In the genomic region with DNA sequence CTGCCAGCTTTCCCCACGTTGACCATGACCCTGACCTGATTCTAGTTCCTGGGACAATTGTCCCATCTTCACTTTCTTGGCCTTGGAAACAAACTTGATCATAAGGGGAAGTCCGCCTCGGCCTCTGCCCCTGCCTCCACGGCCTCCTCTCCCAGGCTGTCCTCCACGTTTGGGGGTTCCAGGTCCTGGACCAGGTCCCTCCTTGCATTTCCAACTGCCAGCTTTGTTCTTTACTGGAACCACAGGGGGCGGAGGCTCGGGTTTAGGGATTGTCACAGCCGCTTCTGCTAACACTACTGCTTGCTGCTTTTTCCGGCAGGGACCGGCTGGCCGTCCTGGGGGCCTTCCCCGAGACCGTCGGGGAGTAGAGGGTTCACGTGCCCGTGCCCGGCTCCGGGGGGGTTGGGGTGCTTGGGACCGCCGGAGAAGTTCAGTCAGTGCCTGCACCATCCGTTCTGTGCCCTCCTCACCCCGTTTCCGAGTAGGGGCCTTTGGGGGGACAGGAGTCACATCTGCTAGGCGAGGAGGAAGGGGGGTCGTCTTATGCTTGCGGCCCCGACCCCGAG, we compare ENCODE assay signal across 11 mouse cellular contexts. TPM values are rescaled to one million over a fixed set of nuclear protein-coding genes. Genes with fewer than 3 reads are reported as not detected.
DNase-seq lines count a peak whose midpoint lies in the region; ATAC-seq and TF ChIP-seq lines count a peak whose summit lies in the region.
"Had no signal": no experiment of that assay in that cellular context is flagged by ENCODE, and none has a peak within 500 bp of the region (broad histone marks: within the 10 kb centered on the region; RNA-seq: fewer than 3 reads in every experiment).

No protein-coding gene starts in this region.

- peaks cover 53% of the 10 kb centered on the region for H3K36me3 ChIP-seq in heart, embryonic 14.5 days (ENCODE audit: control insufficient read depth, insufficient read depth, low read length)
- H3K36me3 ChIP-seq in heart, adult 2 months (ENCODE audit: control insufficient read depth, insufficient read depth, low read length), result no peaks in the 10 kb centered on the region
- peaks cover 52% of the 10 kb centered on the region for H3K36me3 ChIP-seq in hindbrain, embryonic 12.5 days
- peaks cover 53% of the 10 kb centered on the region for H3K36me3 ChIP-seq in midbrain, embryonic 13.5 days

- H3K4me2 ChIP-seq in heart, embryonic 14.5 days (ENCODE audit: low read length), result peak overlapping the region; percentile 97
- peak overlapping the region; percentile 86 for H3K4me2 ChIP-seq in hindbrain, embryonic 12.5 days (replicated peaks)
- peak overlapping the region; percentile 80 for H3K4me2 ChIP-seq in midbrain, embryonic 13.5 days (replicated peaks)

- no peak overlapping the region for H3K9ac ChIP-seq in heart, embryonic 14.5 days (ENCODE audit: low read length)
- H3K9ac ChIP-seq in heart, adult 2 months (ENCODE audit: low read depth, low read length), result no peak overlapping the region
- H3K9ac ChIP-seq in hindbrain, embryonic 12.5 days, result peak overlapping the region; percentile 99
- peak overlapping the region; percentile 99 for H3K9ac ChIP-seq in midbrain, embryonic 13.5 days (replicated peaks)

- DNase-seq in heart, adult 2 months, result no peak
- no peak for DNase-seq in left cerebral cortex, postnatal 4 days
- no peak for DNase-seq in lung, adult 2 months
- DNase-seq in urinary bladder, postnatal 25 days (ENCODE audit: low spot score), result no peak
- DNase-seq: spleen, adult 18-20 months had no signal

- no peaks in the 10 kb centered on the region for H3K9me3 ChIP-seq in heart, embryonic 14.5 days (ENCODE audit: control insufficient read depth, low read length)
- H3K9me3 ChIP-seq in hindbrain, embryonic 12.5 days (replicated peaks), result no peaks in the 10 kb centered on the region
- no peaks in the 10 kb centered on the region for H3K9me3 ChIP-seq in midbrain, embryonic 13.5 days

- peaks cover 3 to 15% of the 10 kb centered on the region in 2 experiments; a peak in 3 of 4 replicates for H3K4me1 ChIP-seq in heart, embryonic 14.5 days (ENCODE audit: control insufficient read depth in 2 of 2, insufficient read depth in 2 of 2, low read length in 2 of 2)
- H3K4me1 ChIP-seq in heart, adult 2 months (ENCODE audit: control insufficient read depth, insufficient read depth, low read length), result no peaks in the 10 kb centered on the region
- peaks cover 1% of the 10 kb centered on the region; the same call in 1 of the 2 replicates for H3K4me1 ChIP-seq in cortical plate, adult 2 months (ENCODE audit: control insufficient read depth, insufficient read depth, low read length)
- peaks cover 23% of the 10 kb centered on the region for H3K4me1 ChIP-seq in hindbrain, embryonic 12.5 days
- peaks cover 23% of the 10 kb centered on the region for H3K4me1 ChIP-seq in midbrain, embryonic 13.5 days (replicated peaks)
- H3K4me1 ChIP-seq in lung, adult 2 months (ENCODE audit: control insufficient read depth, insufficient read depth, low read length), result peaks cover 11% of the 10 kb centered on the region; the same call in 1 of the 2 replicates

- TF ChIP-seq POLR2A in heart, adult 2 months (IDR thresholded peaks at IDR 0.05; ENCODE audit: insufficient read depth, low read depth, low read length), result no peak
- TF ChIP-seq POLR2A in cortical plate, adult 2 months (IDR thresholded peaks at IDR 0.05; ENCODE audit: extremely low read depth, insufficient read depth, low read length), result no peak
- TF ChIP-seq POLR2A in lung, adult 2 months (IDR thresholded peaks at IDR 0.05; ENCODE audit: borderline replicate concordance, extremely low read depth, low read depth, low read length), result no peak

- ATAC-seq in heart, embryonic 14.5 days (ENCODE audit: insufficient number of reproducible peaks, insufficient read depth, low FRiP score, low read depth), result no peak
- ATAC-seq in hindbrain, embryonic 12.5 days (ENCODE audit: low FRiP score), result no peak
- no peak for ATAC-seq in midbrain, embryonic 13.5 days
- ATAC-seq: lung, postnatal 0 days had no signal

- intact Hi-C loops in heart, adult 2 months (cut with DNase I), result no loop called here
- intact Hi-C loops in left cerebral cortex, postnatal 4 days (cut with DNase I), result no loop called here

- H3K27me3 ChIP-seq in heart, embryonic 14.5 days (ENCODE audit: control insufficient read depth, insufficient read depth, low read length), result no peaks in the 10 kb centered on the region
- H3K27me3 ChIP-seq in heart, adult 2 months (ENCODE audit: control insufficient read depth, insufficient read depth, low read length), result no peaks in the 10 kb centered on the region
- no peaks in the 10 kb centered on the region for H3K27me3 ChIP-seq in hindbrain, embryonic 12.5 days
- no peaks in the 10 kb centered on the region for H3K27me3 ChIP-seq in midbrain, embryonic 13.5 days

- no peak for TF ChIP-seq CTCF in heart, adult 2 months (IDR thresholded peaks at IDR 0.05)
- TF ChIP-seq CTCF in cortical plate, adult 2 months (IDR thresholded peaks at IDR 0.05; ENCODE audit: extremely low read depth, insufficient read depth, low read length), result no peak
- TF ChIP-seq CTCF in lung, adult 2 months (IDR thresholded peaks at IDR 0.05; ENCODE audit: insufficient read depth, low read length), result no peak

- WGBS in heart, embryonic 14.5 days, result 91% methylated on average over 28 of the region's 28 CpGs
- 85% methylated on average over 28 of the region's 28 CpGs for WGBS in heart, adult 2 months
- 89% methylated on average over 28 of the region's 28 CpGs for WGBS in hindbrain, embryonic 12.5 days
- WGBS in midbrain, embryonic 13.5 days, result 88% methylated on average over 28 of the region's 28 CpGs
- 87% methylated on average over 28 of the region's 28 CpGs for WGBS in lung, adult 2 months

- no peak overlapping the region for H3K4me3 ChIP-seq in heart, embryonic 14.5 days (ENCODE audit: control insufficient read depth in 1 of 2, insufficient read depth in 1 of 2, low read depth in 1 of 2, low read length in 2 of 2)
- no peak overlapping the region for H3K4me3 ChIP-seq in heart, adult 2 months
- peak overlapping the region; percentile 96; the same call in 1 of the 2 replicates for H3K4me3 ChIP-seq in cortical plate, adult 2 months (ENCODE audit: insufficient read depth, low read length)
- peak overlapping the region; percentile 99 for H3K4me3 ChIP-seq in hindbrain, embryonic 12.5 days
- H3K4me3 ChIP-seq in midbrain, embryonic 13.5 days (replicated peaks), result peak overlapping the region; percentile 99
- no peak overlapping the region for H3K4me3 ChIP-seq in lung, adult 2 months (replicated peaks; ENCODE audit: extremely low read depth, low read depth, low read length)

- H3K27ac ChIP-seq in heart, embryonic 14.5 days (replicated peaks in 1 of 2; ENCODE audit: control insufficient read depth in 1 of 2, insufficient read depth in 1 of 2, low read depth in 2 of 2, low read length in 2 of 2), result no peak overlapping the region
- no peak overlapping the region for H3K27ac ChIP-seq in heart, adult 2 months
- H3K27ac ChIP-seq in cortical plate, adult 2 months (ENCODE audit: insufficient read depth, low read length), result no peak overlapping the region
- H3K27ac ChIP-seq in hindbrain, embryonic 12.5 days, result no peak overlapping the region
- H3K27ac ChIP-seq in midbrain, embryonic 13.5 days, result no peak overlapping the region

- H3K79me2 ChIP-seq in heart, adult 2 months (replicated peaks; ENCODE audit: control insufficient read depth, insufficient read depth, low read length), result peaks cover 1% of the 10 kb centered on the region

- TF ChIP-seq EP300 in heart, adult 2 months (IDR thresholded peaks at IDR 0.05; ENCODE audit: insufficient read depth, low read depth, low read length), result no peak

RNA-seq across cellular contexts. Expression of a gene that starts 2.0 kb away (rescaled TPM):
- 8.0 and 9.7 TPM in 2 replicates for polyA plus RNA-seq in heart, embryonic 14.5 days (2014; fragmentation: Nextera tagmentation; extraction: Ambion mirVana)
- 10 to 100 TPM; 15.6 to 15.9 TPM for total RNA-seq in heart, adult 2 months (2021)
- 25.6 and 28.3 TPM in 2 replicates for polyA plus RNA-seq in heart, adult 2 months (2012; rRNA removed)
- polyA plus RNA-seq in cortical plate, adult 2 months (2012; rRNA removed), result 40.0 and 45.3 TPM in 2 replicates
- polyA plus RNA-seq in hindbrain, embryonic 12.5 days (2016; fragmentation: Nextera tagmentation; extraction: Ambion mirVana), result 8.8 and 9.9 TPM in 2 replicates
- polyA plus RNA-seq in midbrain, embryonic 13.5 days (2015; fragmentation: Nextera tagmentation; extraction: Ambion mirVana), result 12.9 and 13.3 TPM in 2 replicates
- total RNA-seq in left cerebral cortex, postnatal 4 days (2021), result 10 to 100 TPM; 69.9 to 79.7 TPM
- polyA plus RNA-seq in lung, adult 2 months (2012; rRNA removed), result 49.9 and 58.6 TPM in 2 replicates

RNA-seq across cellular contexts. Expression of a gene that starts 12.2 kb away (rescaled TPM):
- 0.11 and 0.19 TPM in 2 replicates for polyA plus RNA-seq in heart, embryonic 14.5 days (2014; fragmentation: Nextera tagmentation; extraction: Ambion mirVana)
- total RNA-seq in heart, adult 2 months (2021), result under 1 TPM in 1 of 2 experiments, not detected in 1; 0.11 TPM
- polyA plus RNA-seq in heart, adult 2 months (2012; rRNA removed), result 0.20 and 0.64 TPM in 2 replicates
- 0.08 TPM in 1 of 2 replicates, not detected in the other for polyA plus RNA-seq in cortical plate, adult 2 months (2012; rRNA removed)
- polyA plus RNA-seq in hindbrain, embryonic 12.5 days (2016; fragmentation: Nextera tagmentation; extraction: Ambion mirVana), result 0.17 and 0.39 TPM in 2 replicates
- polyA plus RNA-seq in midbrain, embryonic 13.5 days (2015; fragmentation: Nextera tagmentation; extraction: Ambion mirVana), result 0.14 and 0.31 TPM in 2 replicates
- total RNA-seq in left cerebral cortex, postnatal 4 days (2021), result not detected
- polyA plus RNA-seq in lung, adult 2 months (2012; rRNA removed), result 5.1 and 5.7 TPM in 2 replicates
- total RNA-seq: granulocyte monocyte progenitor cell, adult 5-6 weeks had no signal

RNA-seq across cellular contexts. Expression of a gene that starts 21.3 kb away (rescaled TPM):
- polyA plus RNA-seq in heart, embryonic 14.5 days (2014; fragmentation: Nextera tagmentation; extraction: Ambion mirVana), result 2.4 and 2.7 TPM in 2 replicates
- total RNA-seq in heart, adult 2 months (2021), result under 1 TPM; 0.23 to 0.75 TPM
- polyA plus RNA-seq in heart, adult 2 months (2012; rRNA removed), result 1.2 and 3.7 TPM in 2 replicates
- polyA plus RNA-seq in cortical plate, adult 2 months (2012; rRNA removed), result 3.4 and 4.4 TPM in 2 replicates
- polyA plus RNA-seq in hindbrain, embryonic 12.5 days (2016; fragmentation: Nextera tagmentation; extraction: Ambion mirVana), result 4.2 and 6.3 TPM in 2 replicates
- polyA plus RNA-seq in midbrain, embryonic 13.5 days (2015; fragmentation: Nextera tagmentation; extraction: Ambion mirVana), result 4.8 and 6.6 TPM in 2 replicates
- total RNA-seq in left cerebral cortex, postnatal 4 days (2021), result 1 to 10 TPM; 3.1 to 3.6 TPM
- polyA plus RNA-seq in lung, adult 2 months (2012; rRNA removed), result 9.6 and 12.0 TPM in 2 replicates

RNA-seq across cellular contexts. Expression of a gene that starts 23.1 kb away (rescaled TPM):
- 101 and 107 TPM in 2 replicates for polyA plus RNA-seq in heart, embryonic 14.5 days (2014; fragmentation: Nextera tagmentation; extraction: Ambion mirVana)
- total RNA-seq in heart, adult 2 months (2021), result 10 to 100 TPM; 75.6 to 85.7 TPM
- polyA plus RNA-seq in heart, adult 2 months (2012; rRNA removed), result 109 and 124 TPM in 2 replicates
- 127 and 133 TPM in 2 replicates for polyA plus RNA-seq in cortical plate, adult 2 months (2012; rRNA removed)
- polyA plus RNA-seq in hindbrain, embryonic 12.5 days (2016; fragmentation: Nextera tagmentation; extraction: Ambion mirVana), result 128 and 139 TPM in 2 replicates
- 131 and 133 TPM in 2 replicates for polyA plus RNA-seq in midbrain, embryonic 13.5 days (2015; fragmentation: Nextera tagmentation; extraction: Ambion mirVana)
- 10 to 100 TPM; 78.5 to 81.4 TPM for total RNA-seq in left cerebral cortex, postnatal 4 days (2021)
- 92.5 and 133 TPM in 2 replicates for polyA plus RNA-seq in lung, adult 2 months (2012; rRNA removed)

RNA-seq across cellular contexts. Expression of a gene that starts 23.4 kb away (rescaled TPM):
- polyA plus RNA-seq in heart, embryonic 14.5 days (2014; fragmentation: Nextera tagmentation; extraction: Ambion mirVana), result 5.0 and 5.3 TPM in 2 replicates
- 1 to 10 TPM; 1.1 to 1.9 TPM for total RNA-seq in heart, adult 2 months (2021)
- polyA plus RNA-seq in heart, adult 2 months (2012; rRNA removed), result 1.6 and 3.1 TPM in 2 replicates
- 4.7 and 5.5 TPM in 2 replicates for polyA plus RNA-seq in cortical plate, adult 2 months (2012; rRNA removed)
- polyA plus RNA-seq in hindbrain, embryonic 12.5 days (2016; fragmentation: Nextera tagmentation; extraction: Ambion mirVana), result 18.1 and 19.5 TPM in 2 replicates
- polyA plus RNA-seq in midbrain, embryonic 13.5 days (2015; fragmentation: Nextera tagmentation; extraction: Ambion mirVana), result 20.7 and 22.6 TPM in 2 replicates
- 1 to 10 TPM; 5.9 to 6.3 TPM for total RNA-seq in left cerebral cortex, postnatal 4 days (2021)
- 2.2 and 3.9 TPM in 2 replicates for polyA plus RNA-seq in lung, adult 2 months (2012; rRNA removed)

Comparison
In these comparisons a context has a peak if more than half of its experiments do, and no peak if none do; other contexts are left out.
1. H3K4me3 ChIP-seq: peak in cortical plate, adult 2 months (single experiment), hindbrain, embryonic 12.5 days (single experiment) and midbrain, embryonic 13.5 days (single experiment); none in heart, embryonic 14.5 days (0 of 2), heart, adult 2 months (single experiment) and lung, adult 2 months (single experiment).
2. H3K9ac ChIP-seq: peak in hindbrain, embryonic 12.5 days (single experiment) and midbrain, embryonic 13.5 days (single experiment); none in heart, embryonic 14.5 days (single experiment) and heart, adult 2 months (single experiment).
3. Peak in every context shown above with its lines, with median percentiles within 50 percentile points of each other: H3K4me2 ChIP-seq.